Mouse (Mus musculus): ENCODE data around the gene Thrap3.

GRCm38 (mm10) chr4:126115411-126115810, 87.1 kb downstream of the Thrap3 start:
- TF ChIP-seq POLR2A (IDR thresholded peaks at IDR 0.05; ENCODE audit: borderline replicate concordance, extremely low read depth, insufficient read depth, insufficient read length, poor library complexity, severe bottlenecking): no peak
- no peak for TF ChIP-seq CTCF (IDR thresholded peaks at IDR 0.05; ENCODE audit: borderline replicate concordance, extremely low read depth, insufficient read depth, insufficient read length)
